Mouse (Mus musculus): ENCODE results near the gene Apc2. TPM values are rescaled to one million over a fixed set of nuclear protein-coding genes. Genes with fewer than 3 reads are reported as not detected.

The Apc2 gene
- polyA plus RNA-seq, 2 experiments, result 0.04 TPM; not detected in 1

DNA sequence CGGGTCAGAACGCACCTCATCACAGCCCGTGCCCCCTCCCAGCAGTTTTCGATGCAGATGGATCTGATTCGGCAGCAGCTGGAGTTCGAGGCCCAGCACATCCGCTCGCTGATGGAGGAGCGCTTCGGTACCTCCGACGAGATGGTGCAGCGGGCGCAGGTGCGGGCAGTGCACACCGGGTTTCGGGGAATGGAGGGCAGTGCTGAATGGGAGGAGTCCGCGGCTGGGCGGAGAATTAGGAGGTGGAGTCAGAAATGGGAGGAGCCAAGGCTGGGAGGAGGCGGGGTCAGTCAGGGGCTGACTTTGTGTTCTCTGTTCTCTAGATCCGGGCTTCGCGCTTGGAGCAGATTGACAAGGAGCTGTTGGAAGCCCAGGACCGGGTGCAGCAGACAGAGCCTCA, 9.1 kb downstream of the Apc2 start:
- TF ChIP-seq CTCF (IDR thresholded peaks at IDR 0.05; ENCODE audit: low read depth) (no peak), EP300 (IDR thresholded peaks at IDR 0.05; ENCODE audit: low read depth) (no peak)
- no peaks in the 10 kb centered on the region for H3K36me3 ChIP-seq (replicated peaks; ENCODE audit: control insufficient read depth, insufficient read depth, low read depth)
- H3K4me3 ChIP-seq (ENCODE audit: insufficient read depth in 1 of 2, low read depth in 2 of 2, low read length in 2 of 2), result no peak overlapping the region
- H3K4me2 ChIP-seq (ENCODE audit: low read depth), result peak overlapping the region; percentile 43; the same call in 1 of the 2 replicates
- ATAC-seq (ENCODE audit: insufficient read depth) (peak; percentile 46; the same call in 1 of the 2 replicates), DNase-seq (ENCODE audit: low read depth in 3 of 3, low spot score in 3 of 3) (no peak)
- peaks cover 61% of the 10 kb centered on the region for H3K27me3 ChIP-seq (ENCODE audit: control insufficient read depth, insufficient read depth, low read length)
- no peak overlapping the region for H3K27ac ChIP-seq
- no peaks in the 10 kb centered on the region for H3K9me3 ChIP-seq (ENCODE audit: control insufficient read depth, low read length)
- no peaks in the 10 kb centered on the region for H3K4me1 ChIP-seq (replicated peaks; ENCODE audit: control insufficient read depth in 2 of 2, insufficient read depth in 2 of 2, low read length in 1 of 2)
- 5% methylated on average over 25 of the region's 25 CpGs for WGBS (ENCODE audit: insufficient replicate concordance)
- H3K9ac ChIP-seq (replicated peaks), result no peak overlapping the region

DNA sequence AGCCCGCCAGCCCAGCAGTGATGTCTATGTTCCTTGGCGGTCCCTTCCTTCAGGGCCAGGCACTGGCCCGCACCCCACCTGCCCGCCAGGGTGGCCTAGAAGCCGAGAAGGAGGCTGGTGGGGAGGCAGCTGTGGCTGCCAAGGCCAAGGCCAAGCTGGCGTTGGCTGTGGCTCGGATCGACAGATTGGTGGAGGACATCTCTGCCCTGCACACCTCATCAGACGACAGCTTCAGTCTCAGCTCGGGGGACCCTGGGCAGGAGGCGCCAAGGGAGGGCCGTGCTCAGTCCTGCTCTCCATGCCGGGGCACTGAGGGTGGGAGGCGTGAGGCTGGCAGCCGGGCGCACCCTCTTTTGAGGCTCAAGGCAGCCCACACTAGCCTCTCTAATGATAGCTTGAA, 15.8 kb downstream of the Apc2 start:
- 64% methylated on average over 16 of the region's 16 CpGs for WGBS (ENCODE audit: insufficient replicate concordance)
- H3K4me1 ChIP-seq (replicated peaks; ENCODE audit: control insufficient read depth in 2 of 2, insufficient read depth in 2 of 2, low read length in 1 of 2), result peaks cover 2 to 6% of the 10 kb centered on the region in 2 experiments; a peak in 2 of 4 replicates
- no peaks in the 10 kb centered on the region for H3K9me3 ChIP-seq (ENCODE audit: control insufficient read depth, low read length)
- no peak overlapping the region for H3K4me2 ChIP-seq (ENCODE audit: low read depth)
- DNase-seq (ENCODE audit: low read depth in 3 of 3, low spot score in 3 of 3) (no peak), ATAC-seq (ENCODE audit: insufficient read depth) (no peak)
- no peaks in the 10 kb centered on the region for H3K36me3 ChIP-seq (replicated peaks; ENCODE audit: control insufficient read depth, insufficient read depth, low read depth)
- TF ChIP-seq CTCF (IDR thresholded peaks at IDR 0.05; ENCODE audit: low read depth) (no peak), EP300 (IDR thresholded peaks at IDR 0.05; ENCODE audit: low read depth) (no peak)
- H3K4me3 ChIP-seq (ENCODE audit: insufficient read depth in 1 of 2, low read depth in 2 of 2, low read length in 2 of 2), result no peak overlapping the region
- H3K27ac ChIP-seq, result no peak overlapping the region
- H3K9ac ChIP-seq (replicated peaks), result no peak overlapping the region
- H3K27me3 ChIP-seq (ENCODE audit: control insufficient read depth, insufficient read depth, low read length), result peaks cover 66% of the 10 kb centered on the region

- Histone ChIP-seq H3K4me2 (ENCODE audit: low read depth) (no peak overlapping the region), H3K36me3 (replicated peaks; ENCODE audit: control insufficient read depth, insufficient read depth, low read depth) (no peaks in the 10 kb centered on the region), H3K27ac (no peak overlapping the region), H3K27me3 (ENCODE audit: control insufficient read depth, insufficient read depth, low read length) (peaks cover 63% of the 10 kb centered on the region), H3K9ac (replicated peaks) (no peak overlapping the region), H3K9me3 (ENCODE audit: control insufficient read depth, low read length) (no peaks in the 10 kb centered on the region), H3K4me1 (replicated peaks; ENCODE audit: control insufficient read depth in 2 of 2, insufficient read depth in 2 of 2, low read length in 1 of 2) (peaks cover 9 to 15% of the 10 kb centered on the region in 2 experiments), H3K4me3 (ENCODE audit: insufficient read depth in 1 of 2, low read depth in 2 of 2, low read length in 2 of 2) (no peak overlapping the region)
- 54% methylated on average over 54 of the region's 54 CpGs for WGBS (ENCODE audit: insufficient replicate concordance)
- TF ChIP-seq CTCF (IDR thresholded peaks at IDR 0.05; ENCODE audit: low read depth) (no peak), EP300 (IDR thresholded peaks at IDR 0.05; ENCODE audit: low read depth) (no peak)
- no peak for ATAC-seq (ENCODE audit: insufficient read depth)
- DNase-seq (ENCODE audit: low read depth in 3 of 3, low spot score in 3 of 3), result no peak
Measured at GRCm38 (mm10) chr10:80312586-80313504, 17.1 kb downstream of the Apc2 start.

- WGBS (ENCODE audit: insufficient replicate concordance), result 17% methylated on average over 20 of the region's 20 CpGs
- ATAC-seq (ENCODE audit: insufficient read depth) (no peak), DNase-seq (ENCODE audit: low read depth in 3 of 3, low spot score in 3 of 3) (no peak)
- H3K9ac ChIP-seq (replicated peaks), result no peak overlapping the region
- no peak overlapping the region for H3K4me2 ChIP-seq (ENCODE audit: low read depth)
- H3K4me3 ChIP-seq (ENCODE audit: insufficient read depth in 1 of 2, low read depth in 2 of 2, low read length in 2 of 2), result no peak overlapping the region
- peaks cover 6% of the 10 kb centered on the region; the same call in 1 of the 2 replicates for H3K36me3 ChIP-seq (replicated peaks; ENCODE audit: control insufficient read depth, insufficient read depth, low read depth)
- H3K9me3 ChIP-seq (ENCODE audit: control insufficient read depth, low read length), result no peaks in the 10 kb centered on the region
- TF ChIP-seq EP300 (IDR thresholded peaks at IDR 0.05; ENCODE audit: low read depth) (no peak), CTCF (IDR thresholded peaks at IDR 0.05; ENCODE audit: low read depth) (no peak)
- peaks cover 62% of the 10 kb centered on the region for H3K27me3 ChIP-seq (ENCODE audit: control insufficient read depth, insufficient read depth, low read length)
- no peak overlapping the region for H3K27ac ChIP-seq
- peaks cover 9 to 15% of the 10 kb centered on the region in 2 experiments for H3K4me1 ChIP-seq (replicated peaks; ENCODE audit: control insufficient read depth in 2 of 2, insufficient read depth in 2 of 2, low read length in 1 of 2)
Measured at GRCm38 (mm10) chr10:80313627-80314201, 17.9 kb downstream of the Apc2 start.

DNA sequence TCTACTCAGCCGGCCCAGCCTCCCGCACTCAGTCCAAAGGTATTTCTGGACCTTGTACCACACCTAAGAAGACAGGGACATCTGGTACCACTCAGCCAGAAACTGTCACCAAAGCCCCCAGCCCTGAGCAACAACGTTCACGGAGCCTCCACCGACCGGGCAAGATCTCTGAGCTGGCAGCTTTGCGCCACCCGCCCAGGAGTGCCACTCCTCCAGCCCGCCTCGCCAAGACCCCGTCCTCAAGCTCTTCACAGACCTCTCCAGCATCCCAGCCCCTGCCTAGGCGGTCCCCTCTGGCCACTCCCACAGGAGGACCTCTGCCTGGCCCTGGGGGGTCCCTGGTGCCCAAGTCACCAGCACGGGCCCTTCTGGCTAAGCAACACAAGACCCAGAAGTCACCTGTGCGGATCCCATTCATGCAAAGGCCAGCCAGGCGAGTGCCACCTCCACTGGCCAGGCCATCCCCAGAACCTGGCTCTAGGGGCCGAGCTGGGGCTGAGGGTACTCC, 18.8 kb downstream of the Apc2 start:
- 50% methylated on average over 16 of the region's 16 CpGs for WGBS (ENCODE audit: insufficient replicate concordance)
- Histone ChIP-seq H3K4me1 (replicated peaks; ENCODE audit: control insufficient read depth in 2 of 2, insufficient read depth in 2 of 2, low read length in 1 of 2) (peaks cover 12 to 21% of the 10 kb centered on the region in 2 experiments), H3K36me3 (replicated peaks; ENCODE audit: control insufficient read depth, insufficient read depth, low read depth) (peaks cover 7% of the 10 kb centered on the region; the same call in 1 of the 2 replicates), H3K27ac (no peak overlapping the region), H3K9me3 (ENCODE audit: control insufficient read depth, low read length) (no peaks in the 10 kb centered on the region), H3K4me3 (ENCODE audit: insufficient read depth in 1 of 2, low read depth in 2 of 2, low read length in 2 of 2) (no peak overlapping the region), H3K27me3 (ENCODE audit: control insufficient read depth, insufficient read depth, low read length) (peaks cover 58% of the 10 kb centered on the region), H3K9ac (replicated peaks) (no peak overlapping the region), H3K4me2 (ENCODE audit: low read depth) (no peak overlapping the region)
- ATAC-seq (ENCODE audit: insufficient read depth), result no peak
- no peak for DNase-seq (ENCODE audit: low read depth in 3 of 3, low spot score in 3 of 3)
- TF ChIP-seq CTCF (IDR thresholded peaks at IDR 0.05; ENCODE audit: low read depth) (no peak), EP300 (IDR thresholded peaks at IDR 0.05; ENCODE audit: low read depth) (no peak)
